Mouse (Mus musculus): ENCODE data around the gene Fbxl19.

GRCm38 (mm10) chr7:127817053-127817452, 72.7 kb downstream of the Fbxl19 start:
- TF ChIP-seq CTCF (conservative IDR thresholded peaks at IDR 0.05; ENCODE audit: low read length) (no peak), POU5F1 (IDR thresholded peaks at IDR 0.05; ENCODE audit: borderline replicate concordance, low read length) (no peak)

All from E14TG2a.4 (cell line).